Mouse (Mus musculus) brain, embryonic 14.5 days (tissue): ENCODE data around the gene Ddost.

Experiments used
- CTCF ChIP-seq: fragments of 200-500 bp; IDR thresholded peaks from 2 replicates; pipeline ENCODE4 v1.5.1; 2012; ENCODE audit warnings: inconsistent platforms, mild to moderate bottlenecking, moderate library complexity, borderline replicate concordance; ENCODE audit not compliant: insufficient read depth, insufficient read length; ENCODE audit errors: extremely low read depth
- POLR2A ChIP-seq: fragments of 200-500 bp; IDR thresholded peaks from 2 replicates; pipeline ENCODE4 v1.6.1; 2012; ENCODE audit warnings: mild to moderate bottlenecking, inconsistent platforms, borderline replicate concordance; ENCODE audit not compliant: poor library complexity, insufficient read depth, insufficient read length, severe bottlenecking; ENCODE audit errors: extremely low read depth

DNA sequence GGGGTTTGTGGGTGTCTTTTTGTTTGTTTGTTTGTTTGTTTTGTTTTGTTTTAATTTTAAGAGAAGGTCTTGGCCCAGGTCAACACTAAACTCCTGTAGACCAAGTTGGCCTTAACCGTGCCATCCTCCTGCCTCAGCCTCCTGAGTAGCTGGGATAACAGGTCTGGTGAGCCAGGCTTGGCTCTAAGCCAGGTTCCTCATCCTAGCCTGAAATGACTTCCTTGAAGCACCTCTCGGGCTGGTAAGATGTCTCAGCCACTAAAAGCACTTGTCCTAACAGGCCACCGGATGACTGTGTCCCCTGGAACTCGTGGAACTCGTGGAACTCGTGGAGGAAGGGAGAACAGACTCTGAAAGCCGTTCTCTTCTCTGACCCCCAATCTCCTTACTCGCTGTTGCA is 51.6 kb downstream of the Ddost start:
- TF ChIP-seq CTCF, result no peak
- no peak for TF ChIP-seq POLR2A
